In genomic region chr11:121260211-121260906, GRCm38 (mm10) we compare ENCODE assay signal across 8 mouse cellular contexts. TPM values are rescaled to one million over a fixed set of nuclear protein-coding genes. Genes with fewer than 3 reads are reported as not detected.
DNase-seq lines count a peak whose midpoint lies in the region; ATAC-seq and TF ChIP-seq lines count a peak whose summit lies in the region.

No protein-coding gene starts in this region.

- H3K9me3 ChIP-seq in embryonic facial prominence, embryonic 12.5 days: no peaks in the 10 kb centered on the region
- H3K9me3 ChIP-seq in heart, embryonic 12.5 days (replicated peaks): no peaks in the 10 kb centered on the region
- no peaks in the 10 kb centered on the region for H3K9me3 ChIP-seq in lung, postnatal 0 days (ENCODE audit: low read length)

- peaks cover 35% of the 10 kb centered on the region for H3K36me3 ChIP-seq in embryonic facial prominence, embryonic 12.5 days
- H3K36me3 ChIP-seq in heart, embryonic 12.5 days: peaks cover 49% of the 10 kb centered on the region
- peaks cover 2% of the 10 kb centered on the region; the same call in 1 of the 2 replicates for H3K36me3 ChIP-seq in lung, postnatal 0 days (ENCODE audit: insufficient read depth, low read length)

- H3K4me2 ChIP-seq in embryonic facial prominence, embryonic 12.5 days (replicated peaks): peak overlapping the region; percentile 95
- peak overlapping the region; percentile 95 for H3K4me2 ChIP-seq in heart, embryonic 12.5 days
- peak overlapping the region; percentile 93 for H3K4me2 ChIP-seq in lung, postnatal 0 days (replicated peaks; ENCODE audit: low read depth, low read length)

- peak overlapping the region; percentile 99 for H3K9ac ChIP-seq in embryonic facial prominence, embryonic 12.5 days
- peak overlapping the region; percentile 98 for H3K9ac ChIP-seq in heart, embryonic 12.5 days
- H3K9ac ChIP-seq in lung, postnatal 0 days (replicated peaks; ENCODE audit: low read depth): peak overlapping the region; percentile 90

- WGBS in embryonic facial prominence, embryonic 12.5 days: under 1% methylated on average over 58 of the region's 60 CpGs
- 2% methylated on average over 57 of the region's 60 CpGs for WGBS in heart, embryonic 12.5 days
- under 1% methylated on average over 30 of the region's 60 CpGs for WGBS in lung, postnatal 0 days
- 1% methylated on average over 58 of the region's 60 CpGs for WGBS in olfactory bulb, adult 2 months

- ATAC-seq in embryonic facial prominence, embryonic 12.5 days (ENCODE audit: insufficient number of reproducible peaks, insufficient read depth, low FRiP score, low TSS enrichment): 0 out of 2 replicates have a peak, but pooled peaks have one; percentile 24
- ATAC-seq in heart, embryonic 12.5 days (ENCODE audit: insufficient number of reproducible peaks, low FRiP score): peak; percentile 17
- ATAC-seq in lung, postnatal 0 days: peak; percentile 32

- peak overlapping the region; percentile 99 for H3K4me3 ChIP-seq in embryonic facial prominence, embryonic 12.5 days
- peak overlapping the region; percentile 90 for H3K4me3 ChIP-seq in heart, embryonic 12.5 days
- H3K4me3 ChIP-seq in lung, postnatal 0 days (ENCODE audit: low read depth, low read length): peak overlapping the region; percentile 94
- H3K4me3 ChIP-seq in olfactory bulb, adult 2 months (ENCODE audit: insufficient read depth, low read depth, low read length): peak overlapping the region; percentile 87

- TF ChIP-seq EP300 in lung, postnatal 0 days (IDR thresholded peaks at IDR 0.05): no peak

- H3K4me1 ChIP-seq in embryonic facial prominence, embryonic 12.5 days: peaks cover 17% of the 10 kb centered on the region
- H3K4me1 ChIP-seq in heart, embryonic 12.5 days (replicated peaks): peaks cover 15% of the 10 kb centered on the region; the same call in 1 of the 2 replicates
- peaks cover 7% of the 10 kb centered on the region; the same call in 1 of the 2 replicates for H3K4me1 ChIP-seq in lung, postnatal 0 days (ENCODE audit: insufficient read depth, low read depth, low read length)
- peaks cover 9% of the 10 kb centered on the region for H3K4me1 ChIP-seq in olfactory bulb, adult 2 months (ENCODE audit: control insufficient read depth, insufficient read depth, low read length)

- TF ChIP-seq CTCF in lung, postnatal 0 days (IDR thresholded peaks at IDR 0.05): peak; percentile 3; the same call in 1 of the 2 replicates
- TF ChIP-seq CTCF in olfactory bulb, adult 2 months (IDR thresholded peaks at IDR 0.05; ENCODE audit: insufficient read depth, low read depth, low read length): no peak

- no peak for TF ChIP-seq POLR2A in olfactory bulb, adult 2 months (IDR thresholded peaks at IDR 0.05; ENCODE audit: insufficient read depth, low read depth, low read length)

- no peaks in the 10 kb centered on the region for H3K27me3 ChIP-seq in embryonic facial prominence, embryonic 12.5 days
- no peaks in the 10 kb centered on the region for H3K27me3 ChIP-seq in heart, embryonic 12.5 days (replicated peaks)
- no peaks in the 10 kb centered on the region for H3K27me3 ChIP-seq in lung, postnatal 0 days (replicated peaks; ENCODE audit: insufficient read depth, low read length)

- H3K27ac ChIP-seq in embryonic facial prominence, embryonic 12.5 days: peak overlapping the region; percentile 74
- H3K27ac ChIP-seq in heart, embryonic 12.5 days (ENCODE audit: poor library complexity, severe bottlenecking): peak overlapping the region; percentile 73
- H3K27ac ChIP-seq in lung, postnatal 0 days (ENCODE audit: low read length): peak overlapping the region; percentile 88
- no peak overlapping the region for H3K27ac ChIP-seq in olfactory bulb, adult 2 months (ENCODE audit: insufficient read depth, low read depth, low read length)

- DNase-seq in 3T3-L1 (ENCODE audit: low read depth, low spot score): peak; percentile 34
- DNase-seq in adrenal gland, adult 8-10 months: peak; percentile 40
- DNase-seq in kidney, postnatal 25 days: peak; percentile 20 to 58
- DNase-seq in lung, postnatal 0 days (ENCODE audit: low spot score): peak; percentile 39
- DNase-seq in thymus, postnatal 14 days: peak; percentile 58

RNA-seq across cellular contexts. Expression of gene Foxk2, which starts 0.6 kb away (rescaled TPM):
- total RNA-seq in adrenal gland, adult 8-10 months (2022): 10 to 100 TPM; 32.8 to 44.0 (median 41.8) TPM
- polyA plus RNA-seq in embryonic facial prominence, embryonic 12.5 days (2016; fragmentation: Nextera tagmentation; extraction: Ambion mirVana): 10.6 and 10.8 TPM in 2 replicates
- polyA plus RNA-seq in heart, embryonic 12.5 days (2016; fragmentation: Nextera tagmentation; extraction: Ambion mirVana): 6.0 and 7.1 TPM in 2 replicates
- 4.0 and 5.1 TPM in 2 replicates for polyA plus RNA-seq in lung, postnatal 0 days (2015; fragmentation: Nextera tagmentation; extraction: Ambion mirVana)
- not detected in 2 replicates for polyA plus RNA-seq in olfactory bulb, adult 2 months (2012; ENCODE audit: insufficient read depth, insufficient read length, low replicate concordance, missing spikeins)

RNA-seq across cellular contexts. Expression of gene Narf, which starts 23.3 kb away (rescaled TPM):
- total RNA-seq in adrenal gland, adult 8-10 months (2022): 10 to 100 TPM; 20.4 to 24.7 (median 23.1) TPM
- polyA plus RNA-seq in embryonic facial prominence, embryonic 12.5 days (2016; fragmentation: Nextera tagmentation; extraction: Ambion mirVana): 63.1 and 70.0 TPM in 2 replicates
- 47.3 and 56.8 TPM in 2 replicates for polyA plus RNA-seq in heart, embryonic 12.5 days (2016; fragmentation: Nextera tagmentation; extraction: Ambion mirVana)
- 15.8 and 18.7 TPM in 2 replicates for polyA plus RNA-seq in lung, postnatal 0 days (2015; fragmentation: Nextera tagmentation; extraction: Ambion mirVana)
- not detected in 2 replicates for polyA plus RNA-seq in olfactory bulb, adult 2 months (2012; ENCODE audit: insufficient read depth, insufficient read length, low replicate concordance, missing spikeins)

RNA-seq across cellular contexts. Expression of gene Cybc1, which starts 31.2 kb away (rescaled TPM):
- 10 to 100 TPM; 24.8 to 31.1 (median 29.1) TPM for total RNA-seq in adrenal gland, adult 8-10 months (2022)
- polyA plus RNA-seq in embryonic facial prominence, embryonic 12.5 days (2016; fragmentation: Nextera tagmentation; extraction: Ambion mirVana): 37.9 and 38.9 TPM in 2 replicates
- polyA plus RNA-seq in heart, embryonic 12.5 days (2016; fragmentation: Nextera tagmentation; extraction: Ambion mirVana): 22.6 and 23.3 TPM in 2 replicates
- 28.9 and 29.3 TPM in 2 replicates for polyA plus RNA-seq in lung, postnatal 0 days (2015; fragmentation: Nextera tagmentation; extraction: Ambion mirVana)
- polyA plus RNA-seq in olfactory bulb, adult 2 months (2012; ENCODE audit: insufficient read depth, insufficient read length, low replicate concordance, missing spikeins): not detected in 2 replicates

RNA-seq across cellular contexts. Expression of gene Ogfod3, which starts 55.8 kb away (rescaled TPM):
- 10 to 100 TPM; 26.0 to 29.3 (median 27.9) TPM for total RNA-seq in adrenal gland, adult 8-10 months (2022)
- 22.1 and 22.9 TPM in 2 replicates for polyA plus RNA-seq in embryonic facial prominence, embryonic 12.5 days (2016; fragmentation: Nextera tagmentation; extraction: Ambion mirVana)
- 27.2 and 31.8 TPM in 2 replicates for polyA plus RNA-seq in heart, embryonic 12.5 days (2016; fragmentation: Nextera tagmentation; extraction: Ambion mirVana)
- polyA plus RNA-seq in lung, postnatal 0 days (2015; fragmentation: Nextera tagmentation; extraction: Ambion mirVana): 18.3 and 20.3 TPM in 2 replicates
- not detected in 2 replicates for polyA plus RNA-seq in olfactory bulb, adult 2 months (2012; ENCODE audit: insufficient read depth, insufficient read length, low replicate concordance, missing spikeins)

RNA-seq across cellular contexts. Expression of gene Hexdc, which starts 56.1 kb away (rescaled TPM):
- 10 to 100 TPM; 12.5 to 24.4 (median 17.6) TPM for total RNA-seq in adrenal gland, adult 8-10 months (2022)
- 10.4 and 10.5 TPM in 2 replicates for polyA plus RNA-seq in embryonic facial prominence, embryonic 12.5 days (2016; fragmentation: Nextera tagmentation; extraction: Ambion mirVana)
- 7.8 and 8.4 TPM in 2 replicates for polyA plus RNA-seq in heart, embryonic 12.5 days (2016; fragmentation: Nextera tagmentation; extraction: Ambion mirVana)
- 4.5 and 6.1 TPM in 2 replicates for polyA plus RNA-seq in lung, postnatal 0 days (2015; fragmentation: Nextera tagmentation; extraction: Ambion mirVana)
- polyA plus RNA-seq in olfactory bulb, adult 2 months (2012; ENCODE audit: insufficient read depth, insufficient read length, low replicate concordance, missing spikeins): not detected in 2 replicates

Comparison
In these comparisons a context has a peak if more than half of its experiments do, and no peak if none do; other contexts are left out.
1. RNA of gene Narf, which starts 23.3 kb away (polyA plus RNA-seq): 63.1 to 70.0 TPM in embryonic facial prominence, embryonic 12.5 days, 47.3 to 56.8 TPM in heart, embryonic 12.5 days and 15.8 to 18.7 TPM in lung, postnatal 0 days; not detected in olfactory bulb, adult 2 months; every median in the first group is over 10 times any median in the second.
2. RNA of gene Cybc1, which starts 31.2 kb away (polyA plus RNA-seq): 37.9 to 38.9 TPM in embryonic facial prominence, embryonic 12.5 days, 28.9 to 29.3 TPM in lung, postnatal 0 days and 22.6 to 23.3 TPM in heart, embryonic 12.5 days; not detected in olfactory bulb, adult 2 months; every median in the first group is over 10 times any median in the second.
3. Peak in every context shown above with its lines, with median percentiles within 50 percentile points of each other: DNase-seq, ATAC-seq, H3K4me2 ChIP-seq, H3K4me3 ChIP-seq and H3K9ac ChIP-seq.